8 mouse cellular contexts compared by ENCODE assay signal in the genomic region with DNA sequence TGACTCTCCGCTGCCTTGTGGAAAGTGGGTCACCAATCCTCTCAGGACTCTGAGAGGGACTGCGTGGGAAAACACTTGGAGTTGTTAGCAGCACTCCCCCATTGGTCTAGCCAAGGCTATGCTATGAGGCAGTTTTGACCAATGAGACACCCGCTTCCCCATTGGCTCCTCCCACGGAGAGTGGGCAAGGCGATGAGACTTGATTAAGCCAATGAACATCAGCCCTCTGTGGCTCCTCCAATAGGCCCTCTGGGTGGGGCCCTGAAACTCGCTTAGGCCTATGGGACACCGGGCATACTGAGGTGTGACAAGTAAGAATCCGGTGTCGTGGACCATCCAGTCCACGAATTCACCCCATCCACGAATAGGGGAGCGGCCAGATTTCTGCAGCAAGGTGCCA. TPM values are rescaled to one million over a fixed set of nuclear protein-coding genes. Genes with fewer than 3 reads are reported as not detected.
DNase-seq lines count a peak whose midpoint lies in the region; ATAC-seq and TF ChIP-seq lines count a peak whose summit lies in the region.

No protein-coding gene starts in this region.

- peaks cover 13% of the 10 kb centered on the region for H3K4me1 ChIP-seq in forebrain, embryonic 16.5 days (replicated peaks; ENCODE audit: control insufficient read depth, insufficient read depth, low read length)
- H3K4me1 ChIP-seq in kidney, postnatal 0 days (replicated peaks; ENCODE audit: insufficient read depth, low read length): no peaks in the 10 kb centered on the region
- no peaks in the 10 kb centered on the region for H3K4me1 ChIP-seq in lung, embryonic 14.5 days (ENCODE audit: insufficient read depth)

- H3K9me3 ChIP-seq in forebrain, embryonic 16.5 days (ENCODE audit: control insufficient read depth, low read length): no peaks in the 10 kb centered on the region
- H3K9me3 ChIP-seq in kidney, postnatal 0 days (replicated peaks; ENCODE audit: low read length): no peaks in the 10 kb centered on the region
- H3K9me3 ChIP-seq in lung, embryonic 14.5 days (ENCODE audit: low read depth, low read length): no peaks in the 10 kb centered on the region

- TF ChIP-seq CTCF in kidney, postnatal 0 days (IDR thresholded peaks at IDR 0.05; ENCODE audit: low read depth): no peak
- no peak for TF ChIP-seq CTCF in lung, embryonic 14.5 days (IDR thresholded peaks at IDR 0.05; ENCODE audit: low read depth)

- peak; percentile 41; the same call in 1 of the 2 replicates for ATAC-seq in forebrain, embryonic 16.5 days
- ATAC-seq in kidney, postnatal 0 days (replicated peaks; ENCODE audit: low FRiP score, low read depth): peak; percentile 70; the same call in 1 of the 2 replicates
- peak; percentile 87 for ATAC-seq in lung, embryonic 14.5 days (ENCODE audit: insufficient read depth)

- no peaks in the 10 kb centered on the region for H3K36me3 ChIP-seq in forebrain, embryonic 16.5 days (ENCODE audit: control insufficient read depth, insufficient read depth)
- H3K36me3 ChIP-seq in kidney, postnatal 0 days (ENCODE audit: insufficient read depth, low read length): no peaks in the 10 kb centered on the region
- no peaks in the 10 kb centered on the region for H3K36me3 ChIP-seq in lung, embryonic 14.5 days (ENCODE audit: insufficient read depth)

- WGBS in forebrain, embryonic 16.5 days: 29% methylated on average over 12 of the region's 12 CpGs
- WGBS in kidney, postnatal 0 days: 12% methylated on average over 12 of the region's 12 CpGs
- 9% methylated on average over 12 of the region's 12 CpGs for WGBS in lung, embryonic 14.5 days

- peak; percentile 45 for DNase-seq in adrenal gland, postnatal 14 days
- no peak for DNase-seq in adrenal gland, adult 8-10 months
- DNase-seq in cerebellum, adult 11-12 months: peak; percentile 80
- DNase-seq in kidney, postnatal 0 days (ENCODE audit: low spot score): peak; percentile 28
- DNase-seq in lung, embryonic 14.5 days: peak; percentile 51
- DNase-seq in right cerebral cortex, postnatal 10 days (ENCODE audit: low spot score in 2 of 2): peak; percentile 55 to 67
- DNase-seq in gastrocnemius, postnatal 14 days: no peak

- no peaks in the 10 kb centered on the region for H3K27me3 ChIP-seq in forebrain, embryonic 16.5 days (replicated peaks; ENCODE audit: control insufficient read depth, insufficient read depth, low read length)
- peaks cover 9% of the 10 kb centered on the region; the same call in 1 of the 2 replicates for H3K27me3 ChIP-seq in kidney, postnatal 0 days (ENCODE audit: insufficient read depth, low read length)
- H3K27me3 ChIP-seq in lung, embryonic 14.5 days (ENCODE audit: insufficient read depth, low read length): peaks cover 24% of the 10 kb centered on the region; the same call in 1 of the 2 replicates

- intact Hi-C loops in gastrocnemius, postnatal 14 days (cut with DNase I; ENCODE audit: low total_unique reads): no loop called here

- H3K9ac ChIP-seq in forebrain, embryonic 16.5 days (replicated peaks; ENCODE audit: low read depth, low read length): no peak overlapping the region
- no peak overlapping the region for H3K9ac ChIP-seq in kidney, postnatal 0 days (ENCODE audit: low read depth, low read length)
- no peak overlapping the region for H3K9ac ChIP-seq in lung, embryonic 14.5 days

- H3K27ac ChIP-seq in forebrain, embryonic 16.5 days (ENCODE audit: low read length): no peak overlapping the region
- no peak overlapping the region for H3K27ac ChIP-seq in kidney, postnatal 0 days
- no peak overlapping the region for H3K27ac ChIP-seq in lung, embryonic 14.5 days (ENCODE audit: low read depth)

- peak overlapping the region; percentile 15; the same call in 1 of the 2 replicates for H3K4me2 ChIP-seq in forebrain, embryonic 16.5 days (ENCODE audit: low read length)
- H3K4me2 ChIP-seq in kidney, postnatal 0 days (ENCODE audit: low read length): peak overlapping the region; percentile 33
- peak overlapping the region; percentile 53 for H3K4me2 ChIP-seq in lung, embryonic 14.5 days

- H3K4me3 ChIP-seq in forebrain, embryonic 16.5 days (replicated peaks; ENCODE audit: low read length): no peak overlapping the region
- H3K4me3 ChIP-seq in kidney, postnatal 0 days (replicated peaks; ENCODE audit: low read depth, low read length): no peak overlapping the region
- H3K4me3 ChIP-seq in lung, embryonic 14.5 days (ENCODE audit: low read depth, low read length): 0 out of 2 replicates have a peak overlapping the region, but pooled peaks have one; percentile 8

RNA-seq across cellular contexts. Expression of a gene that starts 36.3 kb away (rescaled TPM):
- total RNA-seq in adrenal gland, postnatal 14 days (2021): 18.8 and 23.1 TPM in 2 replicates
- total RNA-seq in adrenal gland, adult 8-10 months (2022): 10 to 100 TPM in 1 of 4 experiments, 1 to 10 TPM in 3; 4.5 to 19.9 (median 7.5) TPM
- polyA plus RNA-seq in forebrain, embryonic 16.5 days (2015; fragmentation: Nextera tagmentation; extraction: Ambion mirVana): 0.29 and 0.53 TPM in 2 replicates
- 8.9 and 9.3 TPM in 2 replicates for polyA plus RNA-seq in kidney, postnatal 0 days (2015; fragmentation: Nextera tagmentation; extraction: Ambion mirVana)
- polyA plus RNA-seq in lung, embryonic 14.5 days (2014; fragmentation: Nextera tagmentation; extraction: Ambion mirVana): 0.47 and 0.53 TPM in 2 replicates
- under 1 TPM in 1 of 2 experiments, not detected in 1; 0.10 TPM for total RNA-seq in gastrocnemius, postnatal 14 days (2021)

Comparison
In these comparisons a context has a peak if more than half of its experiments do, and no peak if none do; other contexts are left out.
1. DNase-seq: peak in adrenal gland, postnatal 14 days (single experiment), cerebellum, adult 11-12 months (single experiment), kidney, postnatal 0 days (single experiment), lung, embryonic 14.5 days (single experiment) and right cerebral cortex, postnatal 10 days (2 of 2); none in adrenal gland, adult 8-10 months (single experiment) and gastrocnemius, postnatal 14 days (single experiment).
2. RNA of a gene that starts 36.3 kb away (total RNA-seq): 18.8 to 23.1 TPM in adrenal gland, postnatal 14 days and 4.5 to 19.9 TPM in adrenal gland, adult 8-10 months; 0.10 TPM in gastrocnemius, postnatal 14 days; every median in the first group is over 4 times any median in the second.
3. Peak in every context shown above with its lines, with median percentiles within 50 percentile points of each other: ATAC-seq and H3K4me2 ChIP-seq.